Mouse (Mus musculus) layer of hippocampus, adult 2 months (tissue): ENCODE measurements around the gene Tcf15. TPM values are rescaled to one million over a fixed set of nuclear protein-coding genes. Genes with fewer than 3 reads are reported as not detected.

ENCODE experiments used
- DNase-seq, 2 experiments: peaks; one replicate each; pipeline ENCODE4 v3.0.0; 2022; ENCODE audit warnings: low spot score in 2 of 2
- H3K27ac ChIP-seq: fragments of 200-600 bp; 2 replicates; pipeline ENCODE4 v1.8.1; 2022
- H3K4me3 ChIP-seq: fragments of 200-600 bp; 2 replicates; pipeline ENCODE4 v1.8.1; 2022; ENCODE audit warnings: mild to moderate bottlenecking
- CTCF ChIP-seq: fragments of 200-600 bp; conservative IDR thresholded peaks from 2 replicates; pipeline ENCODE4 v1.8.1; 2022; ENCODE audit warnings: antibody characterized with exemption, mild to moderate bottlenecking, moderate library complexity
- total RNA-seq, 2 experiments: library from RNA; stranded (reverse); gene quantifications; 2 replicates each; pipeline ENCODE4 v1.2.3; 2021

Gene Tcf15
- total RNA-seq, 2 experiments from 2014 or later, result 2.7 to 5.1 TPM

DNA sequence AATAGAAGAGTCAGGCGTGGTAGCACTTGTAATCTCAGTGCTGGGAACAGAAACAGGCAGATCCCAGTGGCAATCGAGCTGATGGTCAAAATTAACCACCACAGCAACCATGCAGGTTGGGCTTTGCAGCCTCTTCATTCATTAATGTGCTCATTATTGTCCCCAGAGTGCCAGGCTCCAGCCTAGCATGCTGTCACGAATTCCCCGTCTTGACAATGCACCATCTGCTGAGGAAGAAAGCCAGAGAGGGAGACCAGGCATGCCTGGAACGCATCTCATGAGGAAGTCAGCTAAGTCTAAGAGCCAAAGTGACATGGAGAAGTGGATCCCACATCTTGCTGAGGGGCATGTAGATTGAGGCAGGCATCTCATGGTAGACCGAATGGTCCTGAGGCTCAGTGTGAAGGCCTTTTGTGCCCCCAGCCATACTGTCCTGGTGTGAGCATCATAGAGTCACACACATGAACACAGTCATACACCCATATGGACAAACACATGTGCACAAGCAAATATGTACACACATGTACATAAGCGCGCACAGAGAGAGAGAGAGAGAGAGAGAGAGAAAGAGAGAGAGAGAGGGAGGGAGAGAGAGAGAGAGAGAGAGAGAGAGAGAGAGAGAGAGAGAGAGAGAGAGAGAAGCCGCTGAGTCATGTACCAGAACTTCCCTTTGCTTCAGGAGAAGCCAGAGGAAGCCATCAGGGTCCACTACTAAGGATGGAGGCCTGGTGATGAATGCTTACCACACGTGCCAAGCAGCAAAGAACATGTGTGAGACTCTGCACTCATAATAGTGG, 4.0 kb upstream of the Tcf15 start:
- DNase-seq, result peak; percentile 27 to 43
- H3K4me3 ChIP-seq, result no peak overlapping the region
- no peak for TF ChIP-seq CTCF
- no peak overlapping the region for H3K27ac ChIP-seq

DNA sequence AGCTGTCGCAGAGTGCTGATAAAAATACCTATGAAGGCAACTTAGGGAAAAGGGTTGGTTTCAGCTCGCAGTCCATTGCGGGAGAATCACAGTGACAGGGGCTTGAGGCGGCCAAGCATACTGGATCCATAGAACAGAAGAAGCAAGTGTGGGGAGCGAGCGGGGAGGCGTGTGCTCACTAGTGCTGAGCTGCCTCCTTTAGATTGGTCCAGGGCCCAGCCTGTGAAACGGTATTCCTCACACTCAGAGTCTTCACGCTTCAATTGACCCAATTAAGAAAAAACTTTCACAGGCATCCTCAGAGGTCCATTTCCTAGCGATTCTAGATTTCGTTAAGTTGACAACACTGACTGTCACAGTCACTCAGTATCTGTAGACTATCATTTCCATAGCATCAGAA, 2.4 kb upstream of the Tcf15 start:
- no peak for DNase-seq
- Histone ChIP-seq H3K4me3 (no peak overlapping the region), H3K27ac (no peak overlapping the region)
- no peak for TF ChIP-seq CTCF

- H3K4me3 ChIP-seq, result no peak overlapping the region; the same call in 1 of the 2 replicates
- DNase-seq, result no peak
- no peak overlapping the region for H3K27ac ChIP-seq
- no peak for TF ChIP-seq CTCF
These were observed 1.9 kb upstream of the Tcf15 start for GRCm38 (mm10) chr2:152141491-152141890.

DNA sequence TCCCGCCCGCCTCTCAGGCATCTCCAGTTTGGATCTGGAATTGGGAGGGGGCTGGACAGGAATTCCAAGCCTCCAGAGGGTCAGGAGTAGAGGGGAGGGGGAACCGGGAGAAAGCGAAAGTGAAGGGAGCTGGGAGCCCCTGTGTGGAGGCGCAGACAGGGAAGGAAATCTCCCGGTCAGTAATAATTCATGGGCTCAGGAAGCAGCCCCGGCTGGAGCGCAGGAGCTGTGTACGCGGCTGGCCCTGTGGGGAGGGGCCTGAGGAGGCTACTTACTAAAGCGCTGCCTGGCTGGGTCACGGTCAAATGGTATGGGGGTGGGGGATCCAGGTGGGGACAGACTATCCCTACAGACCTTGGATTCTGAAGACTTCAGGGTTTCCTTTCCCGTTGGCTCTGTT, 1.3 kb upstream of the Tcf15 start:
- Histone ChIP-seq H3K27ac (no peak overlapping the region), H3K4me3 (peak overlapping the region; percentile 27)
- no peak for TF ChIP-seq CTCF
- no peak for DNase-seq

DNA sequence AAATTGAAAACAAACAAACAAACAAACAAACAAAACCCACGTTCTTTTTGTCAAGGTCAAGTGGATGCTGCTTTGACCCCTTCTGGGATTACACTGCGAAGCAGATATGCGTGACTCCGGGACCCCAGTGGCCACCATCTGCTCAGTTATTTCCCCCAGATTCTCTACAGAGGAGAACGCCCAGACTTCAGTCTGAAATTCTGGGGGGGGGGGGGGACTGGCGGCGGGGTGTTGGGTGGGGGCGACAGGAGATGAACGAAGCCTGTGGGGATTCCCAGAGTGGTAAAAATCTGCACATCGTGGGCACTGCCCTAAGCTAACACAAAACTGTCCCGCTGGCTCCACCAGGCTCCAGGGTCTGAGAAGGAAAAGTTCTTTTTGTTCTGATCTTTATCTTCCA, 790 bp upstream of the Tcf15 start:
- Histone ChIP-seq H3K4me3 (peak overlapping the region; percentile 56; the same call in 1 of the 2 replicates), H3K27ac (no peak overlapping the region)
- no peak for TF ChIP-seq CTCF
- no peak for DNase-seq

DNA sequence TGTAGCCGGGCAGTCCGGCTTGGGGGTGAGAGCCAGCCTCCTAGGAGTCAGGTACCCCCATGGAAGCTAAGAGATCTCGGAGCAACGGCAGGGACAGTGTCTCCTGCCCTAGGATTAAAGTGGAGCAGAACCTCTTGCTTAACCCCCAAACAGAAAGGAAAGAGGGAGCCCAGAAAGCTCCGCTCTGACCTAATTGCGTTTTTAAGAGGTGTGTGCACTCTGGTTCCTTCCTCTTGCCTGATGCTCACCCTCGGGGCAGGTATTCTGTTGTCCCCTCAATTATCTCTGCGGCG, 743 bp downstream of the Tcf15 start:
- peak overlapping the region; percentile 56 for H3K4me3 ChIP-seq
- no peak for DNase-seq
- H3K27ac ChIP-seq, result peak overlapping the region; percentile 70; the same call in 1 of the 2 replicates
- no peak for TF ChIP-seq CTCF

DNA sequence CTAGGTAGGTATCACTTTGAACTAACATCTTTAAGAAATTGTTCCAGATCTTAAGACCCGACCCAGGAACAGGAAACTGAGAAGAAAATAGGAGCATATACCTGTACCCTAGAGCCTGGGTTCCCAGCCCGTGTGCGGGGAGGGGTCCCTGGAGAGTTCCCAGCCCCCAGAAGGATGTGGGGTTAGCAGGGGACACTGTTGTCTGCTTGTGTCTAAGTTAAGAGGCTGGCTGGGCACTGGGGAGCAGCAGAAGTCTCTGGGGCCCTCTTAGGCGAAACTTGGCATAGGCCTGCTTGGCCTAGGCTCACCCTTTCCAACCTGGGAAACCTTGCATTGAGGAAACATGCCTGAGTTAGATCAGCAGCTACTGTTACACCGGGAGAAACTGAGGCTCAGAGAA, 1.1 kb downstream of the Tcf15 start:
- Histone ChIP-seq H3K27ac (no peak overlapping the region), H3K4me3 (peak overlapping the region; percentile 56)
- no peak for TF ChIP-seq CTCF
- DNase-seq, result no peak

- Histone ChIP-seq H3K27ac (no peak overlapping the region), H3K4me3 (no peak overlapping the region)
- no peak for TF ChIP-seq CTCF
- no peak for DNase-seq
These were observed 2.4 kb downstream of the Tcf15 start for GRCm38 (mm10) chr2:152145711-152146110.

GRCm38 (mm10) chr2:152147079-152147478, 3.7 kb downstream of the Tcf15 start:
- DNase-seq, result no peak
- no peak for TF ChIP-seq CTCF
- no peak overlapping the region for H3K27ac ChIP-seq
- H3K4me3 ChIP-seq, result no peak overlapping the region

DNA sequence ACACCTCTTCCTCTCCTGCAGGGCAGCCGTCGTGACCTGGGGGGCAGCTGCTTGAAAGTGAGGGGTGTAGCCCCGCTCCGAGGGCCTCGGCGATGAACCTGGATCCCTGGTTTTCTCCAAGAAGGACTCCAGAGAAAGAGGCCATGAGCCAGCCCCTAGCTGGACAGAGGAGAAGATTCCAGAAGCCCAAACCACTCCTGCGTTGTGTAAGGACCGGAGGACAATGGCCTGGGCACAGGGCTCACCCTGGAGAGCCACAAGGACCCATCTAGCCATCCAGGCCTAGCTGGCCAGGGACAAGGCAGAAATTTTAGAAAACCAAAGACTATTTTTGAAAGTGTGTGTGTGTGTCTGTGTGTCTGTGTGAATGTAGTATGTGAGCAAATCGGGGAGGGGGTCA, 5.3 kb downstream of the Tcf15 start:
- Histone ChIP-seq H3K27ac (no peak overlapping the region), H3K4me3 (no peak overlapping the region)
- no peak for TF ChIP-seq CTCF
- no peak for DNase-seq

- H3K27ac ChIP-seq, result no peak overlapping the region
- H3K4me3 ChIP-seq, result no peak overlapping the region
- DNase-seq, result no peak
- TF ChIP-seq CTCF, result no peak
These were observed 6.5 kb downstream of the Tcf15 start for GRCm38 (mm10) chr2:152149891-152150290.

DNA sequence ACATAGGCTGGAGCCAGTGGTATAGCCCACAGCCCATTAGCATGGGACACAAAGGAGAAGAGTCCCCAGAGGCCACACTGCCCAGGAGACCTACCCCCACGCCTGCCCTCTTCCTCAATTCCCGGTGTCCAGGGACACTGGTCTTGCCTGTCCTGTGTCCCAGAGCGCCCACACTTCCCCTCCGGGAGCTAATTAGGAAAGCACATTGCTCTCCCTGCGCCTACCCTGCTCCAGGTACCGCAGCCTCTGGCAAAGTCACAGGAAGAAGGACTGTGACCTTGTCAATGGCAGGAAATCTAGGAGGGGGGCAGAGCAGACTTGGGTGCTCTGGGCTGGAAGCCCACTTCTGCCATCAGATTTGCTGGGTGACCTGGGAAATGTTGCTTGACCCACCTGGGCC, 7.0 kb downstream of the Tcf15 start:
- no peak for TF ChIP-seq CTCF
- H3K27ac ChIP-seq, result no peak overlapping the region
- DNase-seq, result no peak
- H3K4me3 ChIP-seq, result no peak overlapping the region

DNA sequence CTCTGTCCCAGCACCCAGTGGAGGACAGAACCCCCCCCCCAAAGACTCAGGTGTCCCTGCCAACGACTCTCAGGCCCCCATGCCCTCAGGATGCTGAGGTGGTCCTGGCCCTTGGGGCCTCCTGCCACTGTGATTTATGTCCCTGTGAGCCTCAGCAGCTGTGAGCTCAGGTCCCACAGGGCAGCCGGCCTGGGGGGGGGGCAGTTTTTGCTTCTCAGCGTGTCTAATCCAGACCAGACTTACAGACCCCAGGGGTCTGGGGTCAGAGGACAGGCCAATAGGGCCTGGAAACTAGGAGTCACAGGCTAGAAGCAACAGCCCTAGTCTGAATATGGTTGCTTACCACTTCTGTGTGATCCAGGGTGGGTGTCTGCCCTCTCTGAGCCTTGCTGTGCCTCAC, 10.0 kb downstream of the Tcf15 start:
- H3K4me3 ChIP-seq, result no peak overlapping the region
- no peak for TF ChIP-seq CTCF

DNA sequence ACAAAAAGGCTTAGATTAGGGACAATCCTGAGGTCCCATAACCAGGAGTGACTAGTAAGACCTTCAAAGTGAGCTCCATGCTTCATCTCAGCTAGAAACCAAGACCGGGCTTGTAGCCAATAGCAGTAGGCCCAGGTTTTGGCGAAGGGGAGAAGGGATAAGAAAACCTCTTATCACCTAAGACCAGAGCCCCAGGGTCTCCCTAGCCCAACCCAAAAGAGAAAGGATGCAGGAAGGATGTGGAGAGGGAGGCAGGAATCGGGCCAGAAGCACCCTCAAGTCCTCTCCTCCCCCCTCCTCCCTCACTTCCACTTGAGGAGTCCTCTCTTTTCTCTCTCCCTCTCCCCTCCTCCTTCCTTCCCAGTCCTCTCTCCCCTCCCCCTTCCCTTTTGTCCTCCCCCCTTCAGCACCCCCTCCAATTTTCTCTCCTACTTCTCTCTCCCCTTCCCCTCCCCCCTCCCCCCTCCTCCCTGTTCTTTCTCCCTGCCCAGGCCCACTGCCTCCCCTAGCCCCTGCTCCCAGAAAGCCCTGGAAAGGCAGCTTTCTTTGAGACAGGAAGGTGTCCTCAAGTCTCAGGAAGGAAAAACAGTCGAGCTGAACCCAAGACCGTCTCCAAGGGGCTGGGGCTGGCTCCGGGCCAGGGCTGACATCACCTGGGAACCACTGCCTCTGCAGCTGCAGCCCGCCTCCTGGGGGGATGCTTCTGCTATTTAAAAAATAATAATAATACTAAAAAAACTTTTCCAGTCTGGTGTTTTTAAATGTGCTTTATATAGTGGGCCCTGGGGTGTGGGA, 12.2 kb downstream of the Tcf15 start:
- Histone ChIP-seq H3K4me3 (no peak overlapping the region), H3K27ac (no peak overlapping the region)
- no peak for DNase-seq
- TF ChIP-seq CTCF, result no peak

More for the DNA sequence above, 10.0 kb downstream of the Tcf15 start:
- H3K27ac ChIP-seq, result no peak overlapping the region
- DNase-seq, result no peak
